Mouse (Mus musculus): ENCODE results near the gene Lrrc28.

Gene Lrrc28

GRCm38 (mm10) chr7:67592670-67593069 is 52.4 kb downstream of the Lrrc28 start:
- no peak for DNase-seq (ENCODE audit: low spot score)

GRCm38 (mm10) chr7:67588743-67589142 is 56.3 kb downstream of the Lrrc28 start:
- no peak for DNase-seq (ENCODE audit: low spot score)

DNA sequence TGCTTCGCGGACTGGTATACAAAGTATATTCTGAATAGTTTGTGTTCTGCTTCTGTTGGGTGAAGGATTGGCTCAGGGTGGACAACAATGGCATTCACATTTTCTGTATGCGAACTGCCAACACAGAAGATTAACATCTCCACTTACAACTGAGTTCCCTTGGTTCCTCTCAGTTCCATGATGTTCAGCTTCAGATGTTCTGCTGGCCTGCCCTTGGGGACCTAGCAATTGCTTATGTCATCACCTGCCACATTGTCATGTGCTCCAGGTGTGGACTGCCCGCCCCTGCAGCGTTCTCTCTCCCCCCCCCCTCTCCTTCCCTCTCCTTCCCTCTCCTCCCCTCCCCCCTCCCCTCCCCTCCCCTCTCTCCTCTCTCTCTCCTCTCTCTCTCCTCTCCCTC is 58.6 kb downstream of the Lrrc28 start:
- no peak for DNase-seq (ENCODE audit: low spot score)

DNA sequence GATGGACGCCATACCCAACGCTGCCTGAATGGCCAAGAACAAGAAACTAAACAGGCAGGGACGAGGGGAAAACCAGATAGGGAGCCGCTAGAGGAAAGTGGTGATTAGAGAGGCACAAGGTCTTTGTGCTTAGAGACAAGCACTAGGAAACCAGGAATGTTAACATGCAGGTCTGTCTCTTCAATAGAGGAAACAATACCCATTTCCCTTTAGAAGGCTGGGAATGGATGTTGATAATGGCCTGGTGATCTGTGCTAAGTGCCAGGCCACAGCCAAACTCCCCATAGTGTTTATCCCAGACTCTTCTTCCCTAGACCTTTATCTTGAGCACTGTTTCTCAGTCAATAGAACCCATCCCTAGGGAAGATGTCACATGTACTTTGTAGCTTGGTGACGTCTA is 61.2 kb downstream of the Lrrc28 start:
- DNase-seq (ENCODE audit: low spot score) = no peak

GRCm38 (mm10) chr7:67578783-67579482 is 66.1 kb downstream of the Lrrc28 start:
- no peak for DNase-seq (ENCODE audit: low spot score)

DNA sequence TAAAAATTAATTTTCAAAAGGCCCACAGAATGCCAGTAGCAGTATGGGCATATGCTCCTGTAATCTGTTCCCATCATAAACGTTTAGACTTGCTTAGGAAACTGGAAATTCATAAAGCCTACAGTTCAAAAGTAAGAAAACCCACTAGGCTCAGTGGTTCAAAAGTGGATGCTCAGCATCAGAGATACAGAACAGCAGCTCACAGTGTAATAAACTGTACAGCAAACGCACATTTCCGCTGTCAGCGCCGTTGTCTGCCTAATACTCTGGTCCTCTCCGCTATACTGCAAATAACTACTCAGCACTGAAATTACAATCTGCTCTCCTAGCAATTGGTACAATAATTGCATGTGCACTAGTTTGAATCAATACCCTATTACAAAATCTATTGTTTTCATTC is 67.0 kb downstream of the Lrrc28 start:
- no peak for DNase-seq (ENCODE audit: low spot score)

GRCm38 (mm10) chr7:67566510-67567237 is 78.4 kb downstream of the Lrrc28 start:
- DNase-seq (ENCODE audit: low spot score) = peak; percentile 21

DNA sequence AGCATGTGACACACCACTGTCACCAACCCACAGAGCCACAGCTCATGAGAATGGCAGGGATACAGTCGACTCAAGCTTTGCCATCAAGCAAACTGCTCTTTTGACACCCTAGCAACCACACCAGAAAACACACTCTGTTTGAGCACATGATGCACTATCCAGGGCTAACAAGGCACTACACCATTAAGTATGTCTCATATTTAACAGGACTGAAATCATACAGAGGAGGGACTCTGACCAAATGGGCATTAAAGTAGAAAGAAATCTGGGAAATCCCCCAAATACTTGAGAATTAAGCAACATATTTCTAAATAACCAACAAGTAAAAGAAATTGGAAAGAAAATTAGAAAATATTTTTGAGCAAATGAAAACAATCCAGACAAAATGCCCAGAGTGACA is 79.9 kb downstream of the Lrrc28 start:
- DNase-seq (ENCODE audit: low spot score) = no peak

DNA sequence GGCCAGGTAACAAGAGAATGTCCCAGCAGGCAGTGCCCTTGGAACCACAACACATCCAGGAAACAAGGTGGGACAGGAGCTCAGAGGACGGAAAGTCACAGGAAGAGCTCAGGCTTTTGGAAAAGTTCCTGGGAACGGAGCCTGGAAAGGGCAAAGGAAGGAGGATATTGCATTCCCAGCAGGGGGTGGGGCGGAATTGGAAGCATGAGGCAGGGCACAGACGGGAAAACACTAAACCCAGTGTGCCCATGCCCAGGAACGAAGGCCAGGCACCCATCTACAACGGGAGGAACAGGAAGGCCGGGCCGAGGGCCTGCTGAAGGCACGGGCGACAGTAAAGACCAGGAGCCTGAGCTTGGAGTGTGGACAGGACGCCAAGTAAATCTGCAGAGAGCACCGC is 82.9 kb downstream of the Lrrc28 start:
- DNase-seq (ENCODE audit: low spot score) = no peak

DNA sequence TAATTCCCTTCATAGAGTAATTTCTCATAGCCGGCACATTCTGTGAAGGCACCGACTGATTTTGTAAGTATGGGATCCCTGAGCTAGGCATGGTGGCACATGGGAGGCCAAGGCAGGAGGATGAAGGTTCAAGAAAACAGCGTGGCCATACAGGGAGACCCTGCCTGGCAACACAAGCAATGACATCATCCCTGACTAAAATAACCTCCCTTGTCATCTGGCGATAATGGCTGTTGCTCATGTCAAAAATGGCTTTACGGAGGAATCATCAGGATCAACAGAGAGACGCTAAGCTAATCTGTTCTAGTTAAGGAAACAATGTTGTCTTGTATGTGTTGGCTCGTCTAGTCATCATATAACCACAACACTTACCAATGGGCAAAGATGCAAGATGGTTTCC is 85.6 kb downstream of the Lrrc28 start:
- no peak for DNase-seq (ENCODE audit: low spot score)

DNA sequence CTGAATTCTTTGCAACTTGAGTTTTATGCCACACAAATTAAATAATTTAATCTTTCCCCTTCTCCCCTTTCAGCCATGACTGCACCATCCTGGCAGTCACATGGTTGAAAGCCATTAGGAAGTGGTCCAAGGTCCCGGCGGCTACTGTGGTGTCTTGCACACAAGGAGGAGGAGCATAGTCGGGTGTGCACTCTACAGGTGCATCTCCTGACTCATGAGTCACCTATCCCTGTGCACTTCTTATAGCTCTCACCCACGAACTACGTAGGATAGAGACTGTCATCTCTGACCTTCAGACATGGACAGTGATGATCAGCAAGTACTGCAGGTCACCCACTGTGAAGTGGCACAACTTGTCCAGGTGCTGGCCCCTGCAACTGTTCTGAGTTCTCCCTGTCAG is 86.8 kb downstream of the Lrrc28 start:
- DNase-seq (ENCODE audit: low spot score) = no peak

DNA sequence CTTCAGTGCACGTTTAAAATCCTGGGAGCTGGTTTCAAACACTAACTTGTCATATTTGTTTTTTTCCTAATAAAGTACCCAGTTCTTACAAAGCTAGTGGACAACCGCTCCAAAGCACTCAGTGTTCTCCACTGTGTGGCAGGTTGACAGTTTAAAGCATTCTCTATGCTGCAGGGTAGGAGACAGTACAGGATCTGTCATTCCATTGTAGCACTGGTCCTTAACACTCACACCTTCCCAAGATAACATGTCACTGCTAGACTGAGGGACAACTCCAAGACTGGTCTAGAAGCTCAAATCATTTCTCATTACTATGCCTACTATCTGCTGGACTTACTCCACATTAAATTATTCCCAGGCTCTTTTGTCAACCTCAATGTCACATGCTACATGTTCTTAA is 90.2 kb downstream of the Lrrc28 start:
- DNase-seq (ENCODE audit: low spot score) = no peak

DNA sequence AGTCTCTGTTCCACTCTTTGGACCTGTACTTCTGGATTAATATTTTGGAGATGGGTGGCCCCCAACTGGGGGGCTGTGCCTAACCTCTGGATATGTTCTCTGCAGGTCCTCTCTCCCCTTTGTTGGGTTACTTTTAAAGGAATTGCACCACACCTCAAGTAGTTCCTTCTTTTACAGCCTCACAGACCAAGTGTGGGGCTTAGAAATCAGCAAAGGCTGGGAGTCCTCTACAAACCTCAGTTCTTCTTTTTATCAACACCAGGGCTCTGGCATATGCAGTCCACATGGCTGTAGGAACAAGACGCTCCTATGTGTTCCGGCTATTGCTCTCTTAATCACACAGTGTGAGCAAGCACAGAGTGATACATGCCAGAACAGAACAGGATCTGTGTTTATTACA is 93.8 kb downstream of the Lrrc28 start:
- DNase-seq (ENCODE audit: low spot score) = no peak

DNA sequence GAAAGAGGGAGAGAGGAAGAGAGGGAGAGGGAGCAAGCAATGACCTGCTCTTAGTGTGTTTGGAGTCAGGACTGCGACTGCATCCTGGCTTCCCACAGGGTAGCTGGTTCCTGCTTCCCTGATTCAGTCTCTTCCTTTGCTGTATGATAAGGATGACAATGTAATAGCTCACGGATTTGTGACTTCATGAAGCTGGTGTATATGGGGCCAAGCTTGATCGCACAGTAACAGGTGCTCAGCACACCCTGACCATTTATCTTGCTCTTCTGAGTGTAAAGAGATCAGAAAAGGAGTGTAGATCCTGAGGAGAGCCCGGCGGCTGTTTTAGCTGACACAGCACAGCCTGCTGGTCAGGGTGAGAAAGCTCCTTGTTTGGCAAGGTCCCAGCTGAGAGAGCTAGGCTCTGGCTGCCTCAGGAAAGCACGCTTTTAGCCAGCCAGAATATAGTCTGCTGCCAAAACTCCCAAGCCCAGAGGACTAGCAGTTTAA is 96.0 kb downstream of the Lrrc28 start:
- DNase-seq (ENCODE audit: low spot score) = peak; percentile 75

GRCm38 (mm10) chr7:67548599-67549041 is 96.4 kb downstream of the Lrrc28 start:
- DNase-seq (ENCODE audit: low spot score) = no peak

DNA sequence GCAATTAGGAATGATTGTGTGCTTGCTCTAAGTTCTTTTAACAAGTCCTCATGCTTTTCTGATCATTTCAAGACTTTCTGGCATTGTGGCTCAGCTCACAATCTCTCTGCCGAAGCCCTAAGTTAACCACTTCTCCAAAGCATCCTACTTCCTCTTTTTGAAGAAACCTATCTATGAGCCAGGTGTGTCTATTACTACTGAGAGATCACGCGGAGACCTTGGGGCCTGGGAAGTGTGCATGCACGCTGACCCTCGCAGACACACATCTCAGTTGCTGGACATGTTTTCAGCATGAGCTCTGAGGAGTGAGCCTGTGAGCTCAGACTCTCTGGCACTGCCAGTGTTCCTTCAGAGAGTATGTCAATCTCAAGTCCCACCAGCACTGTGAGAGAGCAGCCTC is 98.8 kb downstream of the Lrrc28 start:
- DNase-seq (ENCODE audit: low spot score) = no peak

DNA sequence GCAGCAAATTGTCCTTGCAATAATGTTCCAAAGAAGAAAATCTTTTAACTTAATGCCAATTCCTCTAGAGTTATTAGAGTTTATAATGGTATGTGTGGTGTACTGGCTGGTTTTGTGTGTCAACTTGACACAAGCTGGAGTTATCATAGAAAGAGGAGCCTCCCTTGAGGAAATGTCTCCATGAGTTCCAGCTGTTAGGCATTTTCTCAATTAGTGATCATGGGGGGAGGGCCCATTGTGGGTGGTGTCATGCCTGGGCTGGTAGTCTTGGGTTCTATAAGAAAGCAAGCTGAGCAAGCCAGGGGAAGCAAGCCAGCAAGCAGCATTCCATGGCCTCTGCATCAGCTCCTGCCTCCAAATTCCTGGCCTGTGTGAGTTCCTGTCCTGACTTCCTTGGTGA is 100.5 kb downstream of the Lrrc28 start:
- peak; percentile 43 for DNase-seq (ENCODE audit: low spot score)

- DNase-seq (ENCODE audit: low spot score) = no peak
Measured at GRCm38 (mm10) chr7:67543641-67544040, 101.4 kb downstream of the Lrrc28 start.

DNA sequence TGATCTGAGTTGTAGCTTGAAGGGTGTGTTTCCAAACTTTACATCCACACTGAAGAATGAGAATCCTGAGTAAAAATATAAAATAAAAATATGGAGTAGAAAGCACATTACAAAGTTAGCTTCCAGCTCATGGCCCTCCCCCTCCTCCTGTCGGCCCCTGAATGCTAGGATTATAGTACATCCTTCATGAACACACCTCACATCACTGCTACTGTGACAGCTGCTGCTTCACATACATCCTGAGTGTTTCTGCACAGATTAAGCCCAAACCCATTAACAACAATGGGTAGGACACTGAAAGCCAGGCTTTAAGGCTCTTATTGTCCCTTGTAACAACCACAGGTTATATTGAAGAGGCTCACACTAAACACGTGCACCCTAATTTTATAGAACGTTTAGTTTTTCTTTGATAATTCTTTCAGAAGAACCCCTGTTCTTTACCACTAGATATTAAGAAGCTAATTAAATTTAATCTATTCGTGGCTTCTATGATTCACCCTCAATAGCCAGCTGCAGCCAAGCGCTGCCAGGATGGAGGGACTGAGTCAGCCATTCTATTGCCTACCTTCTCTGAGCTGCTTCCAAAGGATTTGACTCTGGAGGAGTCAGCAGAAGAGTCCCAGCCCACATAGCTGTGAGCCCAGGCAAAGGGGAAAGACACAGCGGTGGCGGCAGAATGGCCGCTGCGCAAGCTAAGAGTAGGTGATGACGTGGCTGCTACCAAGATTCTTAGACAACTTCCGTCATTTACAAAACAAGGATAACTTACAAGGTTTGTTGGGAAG is 108.3 kb downstream of the Lrrc28 start:
- no peak for DNase-seq (ENCODE audit: low spot score)

- DNase-seq (ENCODE audit: low spot score) = no peak
Measured at GRCm38 (mm10) chr7:67535941-67536340, 109.1 kb downstream of the Lrrc28 start.

DNA sequence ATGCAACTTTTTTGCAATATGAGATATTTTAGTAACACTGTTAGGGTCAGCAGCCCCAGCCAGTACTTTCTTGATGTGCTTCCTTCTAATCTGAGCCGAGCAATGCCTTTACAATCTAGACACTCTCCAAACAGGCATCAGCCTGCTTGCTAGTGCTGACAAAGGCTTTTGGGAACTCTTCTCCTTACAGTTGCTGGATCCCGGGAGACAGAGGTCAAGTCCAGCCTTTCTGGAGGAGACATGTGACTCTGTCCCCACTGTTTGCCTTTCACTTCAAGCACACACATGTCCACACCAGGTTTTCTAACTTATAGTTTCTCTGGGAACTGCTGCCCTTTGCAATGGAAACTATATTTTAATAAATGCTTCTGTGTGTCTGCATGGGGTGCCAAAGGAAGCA is 114.1 kb downstream of the Lrrc28 start:
- no peak for DNase-seq (ENCODE audit: low spot score)

GRCm38 (mm10) chr7:67529381-67529780 is 115.7 kb downstream of the Lrrc28 start:
- no peak for DNase-seq (ENCODE audit: low spot score)

- no peak for DNase-seq (ENCODE audit: low spot score)
Measured at GRCm38 (mm10) chr7:67528821-67529221, 116.2 kb downstream of the Lrrc28 start.

All from embryo, embryonic 10.5 days (tissue).